Mouse (Mus musculus) heart, postnatal 0 days (tissue): ENCODE data around the gene Bcor.

Experiments used
- CTCF ChIP-seq: IDR thresholded peaks from 2 replicates; pipeline ENCODE4 v1.5.1; 2016; ENCODE audit warnings: antibody characterized with exemption, control low read depth, low read depth
- EP300 ChIP-seq: IDR thresholded peaks from 2 replicates; pipeline ENCODE4 v1.6.1; 2016; ENCODE audit warnings: antibody characterized with exemption, low read depth

DNA sequence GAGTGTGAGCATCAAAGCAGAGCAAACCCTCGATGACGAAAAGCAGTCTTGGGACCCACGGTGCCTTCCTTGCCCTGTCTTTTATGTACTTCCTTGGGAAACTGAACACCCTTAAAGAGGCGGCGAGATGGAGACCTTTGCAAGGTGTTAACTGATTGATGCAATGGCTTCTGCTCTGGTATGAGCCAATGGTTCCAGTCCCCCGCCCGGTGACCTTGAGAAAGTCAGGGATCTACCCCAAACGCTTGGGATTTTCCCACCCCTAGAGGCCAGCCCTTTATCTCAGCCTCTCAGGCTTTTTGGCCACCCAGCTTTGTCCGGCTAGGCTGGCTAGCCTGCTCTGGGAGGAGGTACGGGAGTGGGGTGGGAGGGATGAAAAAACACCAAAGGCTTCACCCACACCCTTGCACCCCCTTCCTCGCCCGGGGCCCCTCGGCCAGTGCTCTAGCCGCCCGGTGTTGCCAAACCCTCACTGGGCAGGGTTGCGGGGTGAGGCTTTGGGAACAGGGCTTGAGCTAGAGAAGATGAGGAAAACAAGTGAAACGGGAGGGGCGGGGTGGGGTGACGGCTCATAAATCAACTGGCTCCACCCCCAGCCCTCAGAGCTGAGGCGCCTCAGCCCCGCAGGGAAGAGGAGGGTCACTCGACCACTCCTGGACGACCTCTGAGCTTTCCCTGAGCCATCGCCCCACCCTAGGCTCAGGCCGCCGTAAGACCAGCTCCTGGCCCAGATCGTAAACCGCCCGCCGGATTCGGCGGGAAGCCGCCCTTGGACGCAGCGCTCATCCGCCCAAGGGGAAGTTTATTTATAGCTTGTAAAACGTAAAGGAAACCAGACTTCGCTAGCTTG is 154.7 kb downstream of the Bcor start:
- TF ChIP-seq CTCF, result no peak
- no peak for TF ChIP-seq EP300
